15 mouse cellular contexts compared by ENCODE assay signal in genomic region chr17:8986551-8986950, GRCm38 (mm10). TPM values are rescaled to one million over a fixed set of nuclear protein-coding genes. Genes with fewer than 3 reads are reported as not detected.
DNase-seq lines count a peak whose midpoint lies in the region; ATAC-seq lines count a peak whose summit lies in the region.
"Had no signal": no experiment of that assay in that cellular context is flagged by ENCODE, and none has a peak within 500 bp of the region (broad histone marks: within the 10 kb centered on the region; RNA-seq: fewer than 3 reads in every experiment).

No protein-coding gene starts in this region.

- no peak for ATAC-seq in forebrain, embryonic 13.5 days
- ATAC-seq in forebrain, embryonic 12.5 days (ENCODE audit: low FRiP score) = no peak
- ATAC-seq: activated CD4-positive, CD25-positive, alpha-beta regulatory T cell, adult 4 months had no signal

- peak overlapping the region; percentile 48; the same call in 1 of the 2 replicates for H3K27ac ChIP-seq in forebrain, embryonic 13.5 days
- no peak overlapping the region for H3K27ac ChIP-seq in forebrain, embryonic 12.5 days
- H3K27ac ChIP-seq: embryonic facial prominence, embryonic 12.5 days; limb, embryonic 12.5 days had no signal

- peaks cover 20% of the 10 kb centered on the region for H3K36me3 ChIP-seq in forebrain, embryonic 13.5 days (ENCODE audit: poor library complexity, severe bottlenecking)
- peaks cover 17% of the 10 kb centered on the region for H3K36me3 ChIP-seq in forebrain, embryonic 12.5 days (replicated peaks)
- H3K36me3 ChIP-seq: embryonic facial prominence, embryonic 12.5 days; limb, embryonic 12.5 days had no signal

- no peaks in the 10 kb centered on the region for H3K9me3 ChIP-seq in forebrain, embryonic 13.5 days (replicated peaks)
- H3K9me3 ChIP-seq in forebrain, embryonic 12.5 days = no peaks in the 10 kb centered on the region
- H3K9me3 ChIP-seq: embryonic facial prominence, embryonic 12.5 days; limb, embryonic 12.5 days had no signal

- intact Hi-C loops in left cerebral cortex, postnatal 14 days (cut with DNase I) = no loop called here
- intact Hi-C loops in heart, postnatal 14 days (cut with DNase I) = no loop called here

- H3K9ac ChIP-seq in forebrain, embryonic 13.5 days = no peak overlapping the region
- H3K9ac ChIP-seq in forebrain, embryonic 12.5 days = no peak overlapping the region
- H3K9ac ChIP-seq: embryonic facial prominence, embryonic 12.5 days; limb, embryonic 12.5 days had no signal

- no peaks in the 10 kb centered on the region for H3K27me3 ChIP-seq in forebrain, embryonic 13.5 days
- no peaks in the 10 kb centered on the region for H3K27me3 ChIP-seq in forebrain, embryonic 12.5 days
- H3K27me3 ChIP-seq: embryonic facial prominence, embryonic 12.5 days; limb, embryonic 12.5 days had no signal

- peak; percentile 4 for DNase-seq in 416B (ENCODE audit: low read depth)
- peak; percentile 26 to 81 for DNase-seq in frontal cortex, postnatal 36 days (ENCODE audit: low spot score in 2 of 2)
- DNase-seq in left cerebral cortex, postnatal 14 days (ENCODE audit: low spot score in 2 of 2) = peak; percentile 55 to 72
- DNase-seq in yolk sac, embryonic 10.5 days (ENCODE audit: low spot score) = no peak
- DNase-seq in retina, postnatal 1 day = no peak
- DNase-seq in heart, postnatal 14 days = no peak
- DNase-seq: heart, postnatal 36 days; kidney, postnatal 10 days; lung, adult 2 months; thymus, adult 18-20 months had no signal

- H3K4me2 ChIP-seq in forebrain, embryonic 13.5 days = no peak overlapping the region
- H3K4me2 ChIP-seq in forebrain, embryonic 12.5 days = no peak overlapping the region
- H3K4me2 ChIP-seq: embryonic facial prominence, embryonic 12.5 days; limb, embryonic 12.5 days had no signal

- H3K4me1 ChIP-seq in forebrain, embryonic 13.5 days = peaks cover 35% of the 10 kb centered on the region
- peaks cover 10% of the 10 kb centered on the region for H3K4me1 ChIP-seq in forebrain, embryonic 12.5 days

- H3K4me3 ChIP-seq in forebrain, embryonic 13.5 days = no peak overlapping the region
- H3K4me3 ChIP-seq in forebrain, embryonic 12.5 days (replicated peaks) = no peak overlapping the region
- H3K4me3 ChIP-seq: embryonic facial prominence, embryonic 12.5 days; limb, embryonic 12.5 days had no signal

- 67% methylated on average over 2 of the region's 2 CpGs for WGBS in forebrain, embryonic 13.5 days
- WGBS in forebrain, embryonic 12.5 days = 84% methylated on average over 2 of the region's 2 CpGs

RNA-seq across cellular contexts. Expression of gene 1700010I14Rik, which starts 1.6 kb away (rescaled TPM):
- 2.1 and 2.4 TPM in 2 replicates for polyA plus RNA-seq in forebrain, embryonic 13.5 days (2015; fragmentation: Nextera tagmentation; extraction: Ambion mirVana)
- polyA plus RNA-seq in forebrain, embryonic 12.5 days (2016; fragmentation: Nextera tagmentation; extraction: Ambion mirVana) = 2.5 and 2.7 TPM in 2 replicates
- 1 to 10 TPM in 1 of 2 experiments, under 1 TPM in 1; 0.75 to 1.1 TPM for total RNA-seq in left cerebral cortex, postnatal 14 days (2021)
- under 1 TPM in 1 of 2 experiments, not detected in 1; 0.34 TPM for total RNA-seq in heart, postnatal 14 days (2021)
- total RNA-seq: heart, postnatal 36 days had no signal

Comparison
In these comparisons a context has a peak if more than half of its experiments do, and no peak if none do; other contexts are left out.
1. DNase-seq: peak in 416B (single experiment), frontal cortex, postnatal 36 days (2 of 2) and left cerebral cortex, postnatal 14 days (2 of 2); none in yolk sac, embryonic 10.5 days (single experiment), retina, postnatal 1 day (single experiment) and heart, postnatal 14 days (0 of 2).